Mouse (Mus musculus) brain, embryonic 18.5 days (tissue): Measurements from ENCODE around the gene Tm9sf3.

Source experiments
- DNase-seq: peaks from one replicate; pipeline ENCODE4 v3.0.0-alpha.2; 2012; ENCODE audit warnings: low read depth, low spot score

Gene Tm9sf3

GRCm38 (mm10) chr19:41176881-41177280, 86.9 kb downstream of the Tm9sf3 start:
- DNase-seq, result no peak

- DNase-seq, result no peak
Observed at GRCm38 (mm10) chr19:41165914-41166235, 97.9 kb downstream of the Tm9sf3 start.

- DNase-seq, result no peak
Observed at GRCm38 (mm10) chr19:41165144-41165913, 98.5 kb downstream of the Tm9sf3 start.

- no peak for DNase-seq
Observed at GRCm38 (mm10) chr19:41164447-41165095, 99.2 kb downstream of the Tm9sf3 start.
